Mouse (Mus musculus): ENCODE data around the gene Clybl.
A peak's percentile ranks its signal among the peaks of the same experiment; 100 is the strongest.

The Clybl gene

DNA sequence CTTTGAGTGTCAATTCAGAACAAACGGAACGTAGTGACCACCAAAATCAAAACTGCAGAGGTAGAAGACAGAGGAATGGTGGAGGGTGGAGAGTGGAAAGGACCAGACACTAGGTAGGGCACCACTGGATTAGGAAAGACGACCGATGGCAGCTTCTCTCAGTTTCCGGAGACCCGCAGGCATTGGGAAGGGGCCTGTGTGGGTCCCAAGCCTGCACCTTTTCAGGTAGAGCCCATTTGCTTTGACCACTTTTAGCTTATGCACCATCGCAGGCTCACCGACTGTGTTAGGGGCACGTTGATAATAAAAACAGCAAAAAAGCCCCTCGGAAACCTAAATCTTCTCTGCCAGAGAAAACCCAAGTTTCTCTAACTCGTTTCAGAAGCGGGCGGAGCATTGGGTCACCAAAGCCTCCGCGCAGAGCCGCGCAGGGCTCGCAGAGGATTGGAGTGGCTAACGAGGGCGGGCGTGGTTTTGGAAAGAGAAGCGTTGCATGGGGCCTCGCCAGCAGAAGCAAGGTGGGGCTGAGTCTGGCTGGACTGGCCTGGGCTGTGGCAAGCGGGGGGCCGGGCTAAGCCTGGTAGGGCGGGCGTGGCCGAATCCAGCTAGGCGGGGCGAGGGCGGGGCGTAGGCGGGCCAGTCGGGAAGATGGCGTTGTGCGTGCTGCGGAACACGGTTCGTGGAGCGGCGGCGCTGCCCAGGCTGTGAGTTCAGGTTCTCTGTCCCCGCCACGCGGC lies at the start of gene Clybl:
Clybl (plus strand) TSS at position 627 of the 737 bp plus-strand sequence.
- DNase-seq = peak; percentile 95

DNA sequence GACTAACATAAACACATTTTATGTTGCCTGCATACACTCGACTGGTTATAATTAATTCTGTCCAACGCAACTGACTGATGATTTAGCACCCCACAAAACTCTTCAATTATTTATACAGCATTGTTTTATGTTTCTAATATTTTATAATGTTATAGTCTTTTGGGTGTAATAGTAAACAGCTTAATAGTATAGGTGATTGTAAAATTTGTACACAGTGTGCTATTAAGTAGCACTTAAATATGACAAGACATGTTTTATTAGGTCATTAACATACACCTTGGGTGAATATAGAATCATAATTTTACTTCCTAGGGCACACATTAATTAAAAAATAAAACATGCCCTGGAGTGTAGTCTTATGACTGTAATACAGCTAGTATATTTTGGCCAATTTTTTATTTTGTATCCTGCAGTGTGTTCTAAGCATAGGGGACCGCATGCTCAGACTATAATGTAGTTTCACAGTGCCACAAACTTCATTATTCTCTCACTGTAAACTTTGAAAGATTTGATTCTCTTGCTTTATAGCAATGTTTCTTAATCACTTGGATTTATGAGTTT lies 45.1 kb upstream of the Clybl start:
- DNase-seq = no peak

DNA sequence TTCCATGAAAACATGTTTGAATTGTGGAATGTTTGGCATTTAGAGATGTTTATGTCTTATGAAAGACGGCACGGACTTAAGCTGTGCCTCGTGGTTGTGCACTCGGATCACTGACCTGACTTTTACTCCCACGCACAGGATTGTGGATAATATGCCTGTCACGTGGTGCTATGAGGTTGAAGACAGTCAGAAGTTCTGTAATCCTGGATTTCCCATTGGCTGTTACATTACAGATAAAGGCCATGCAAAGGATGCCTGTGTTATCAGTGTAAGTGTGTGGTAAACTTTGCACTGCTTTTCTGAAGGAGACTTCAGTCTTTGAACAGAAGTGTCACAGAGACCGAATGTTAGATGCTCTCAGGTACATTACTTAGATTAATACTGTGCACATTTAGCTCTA lies 44.3 kb upstream of the Clybl start:
- no peak for DNase-seq

DNA sequence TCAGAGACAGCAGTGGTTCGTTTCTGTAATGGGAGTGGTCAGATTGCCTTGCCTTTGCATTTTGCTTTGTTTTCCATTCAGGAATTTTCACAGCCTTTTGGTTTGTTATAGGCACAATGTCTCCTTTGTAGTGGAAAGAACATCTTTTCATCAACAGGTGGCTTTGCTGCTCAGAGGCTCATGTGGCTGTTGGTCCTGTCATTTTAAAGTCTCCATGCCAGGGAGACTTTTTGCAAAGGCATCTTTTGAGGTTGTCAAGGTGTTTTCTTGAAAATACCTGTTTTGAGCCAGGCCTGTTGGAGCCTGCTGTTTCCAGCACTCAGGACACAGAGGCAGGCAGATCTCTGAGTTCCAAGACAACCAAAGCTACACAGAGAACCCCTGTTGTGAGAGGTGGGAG lies 41.4 kb upstream of the Clybl start:
- DNase-seq = no peak

DNA sequence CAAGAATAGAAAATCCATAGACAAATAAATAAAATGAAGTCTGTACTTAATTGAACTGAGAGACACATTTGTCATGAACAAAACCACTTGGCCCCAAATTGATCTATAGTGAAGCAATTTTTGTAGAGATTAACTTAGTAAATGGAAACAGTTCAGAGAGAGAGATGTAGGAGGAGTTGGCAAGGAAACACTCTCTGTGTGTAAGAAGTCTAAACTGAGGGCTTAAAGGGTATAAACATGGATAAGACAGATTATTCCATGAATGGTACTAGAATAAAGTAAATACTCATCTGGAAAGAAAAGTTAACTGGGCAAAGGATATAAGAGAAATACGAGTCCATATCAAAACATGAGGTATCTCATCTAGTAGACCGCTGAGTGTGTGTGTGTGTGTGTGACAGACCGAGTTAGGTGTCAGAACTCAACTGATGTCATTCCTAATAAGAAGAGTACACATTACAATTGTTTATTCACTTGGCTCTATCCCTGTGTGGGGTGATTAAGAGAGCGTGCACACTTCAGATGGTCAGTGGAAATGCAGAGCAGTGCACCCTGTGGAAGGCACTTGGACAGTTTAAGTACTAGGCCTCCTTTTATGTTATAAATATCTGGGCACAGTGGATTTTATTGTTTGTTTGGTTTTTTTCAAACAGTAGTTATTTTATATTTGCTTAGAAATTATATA lies 37.8 kb upstream of the Clybl start:
- no peak for DNase-seq

DNA sequence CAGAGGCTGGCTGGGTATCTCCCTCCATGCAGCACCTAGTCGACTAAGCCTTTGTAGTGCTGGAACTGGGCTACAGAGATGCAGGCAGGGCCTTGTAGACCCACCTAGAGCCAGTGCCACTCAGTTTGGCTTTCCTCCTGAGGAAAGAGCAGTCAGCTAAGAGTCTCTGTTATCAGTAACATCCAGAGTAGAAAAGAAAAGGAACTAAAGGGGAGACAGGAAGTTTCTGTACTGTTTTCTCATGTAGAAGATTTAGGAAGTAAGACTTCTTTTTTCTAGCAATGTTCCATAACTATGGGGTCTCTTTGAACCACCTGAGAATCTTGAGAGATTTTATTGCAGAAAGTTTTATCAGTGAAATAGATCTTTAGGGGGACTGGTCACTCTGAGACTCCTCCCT lies 36.1 kb upstream of the Clybl start:
- no peak for DNase-seq

DNA sequence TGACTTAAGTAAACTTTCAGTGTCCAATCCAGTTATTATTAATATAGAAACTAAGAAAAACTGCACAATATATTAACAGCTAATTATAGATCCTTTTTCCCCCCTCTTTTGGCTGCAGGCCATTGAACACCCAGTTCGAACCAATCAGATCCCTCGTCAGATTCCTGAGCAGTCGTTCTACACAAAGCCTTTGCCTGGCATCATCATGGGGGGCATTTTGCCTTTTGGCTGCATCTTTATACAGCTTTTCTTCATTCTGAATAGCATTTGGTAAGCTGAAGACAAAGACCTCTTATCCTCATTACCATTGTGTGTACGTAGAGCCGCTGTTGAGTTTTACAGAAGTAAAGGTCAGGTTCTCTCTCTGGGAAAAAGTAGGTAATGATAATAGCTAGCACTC lies 30.9 kb upstream of the Clybl start:
- DNase-seq = no peak

DNA sequence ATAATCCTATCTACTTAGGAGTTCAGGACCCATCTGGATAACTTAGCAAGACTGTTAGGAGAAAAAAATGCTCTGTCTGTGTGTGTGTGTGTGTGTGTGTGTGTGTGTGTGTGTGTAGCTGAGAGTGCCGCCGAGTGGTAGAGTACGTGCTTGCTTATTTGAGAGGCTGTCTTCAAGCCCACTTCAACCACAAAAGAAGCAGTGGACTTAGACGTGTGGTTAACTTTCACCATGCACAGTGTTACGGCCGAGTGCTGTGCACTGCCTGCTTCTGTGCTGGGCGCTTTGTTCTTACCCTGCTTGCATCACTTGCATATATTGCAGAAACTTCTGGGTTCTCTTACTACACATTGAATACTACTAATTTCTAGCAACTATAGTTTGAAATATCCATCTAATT lies 23.8 kb upstream of the Clybl start:
- DNase-seq = no peak

DNA sequence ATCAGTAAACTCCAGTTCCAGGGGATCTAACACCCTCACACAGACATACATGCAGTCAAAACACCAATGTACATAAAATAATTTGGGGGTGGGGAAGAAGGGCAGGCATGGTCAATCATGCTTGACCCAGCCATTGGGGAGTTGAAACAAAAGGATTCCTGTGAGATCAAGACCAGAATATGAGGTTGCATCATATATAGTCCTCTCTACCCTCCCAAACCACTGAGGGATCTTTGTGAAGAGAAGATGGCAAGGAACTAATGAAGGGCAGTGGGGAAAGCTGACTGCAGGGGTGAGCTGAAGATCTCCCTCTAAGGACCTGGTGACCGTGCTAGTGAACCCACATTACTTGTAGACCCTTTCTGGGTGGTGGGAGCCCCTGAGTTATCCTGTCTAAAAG lies 20.6 kb upstream of the Clybl start:
- no peak for DNase-seq

DNA sequence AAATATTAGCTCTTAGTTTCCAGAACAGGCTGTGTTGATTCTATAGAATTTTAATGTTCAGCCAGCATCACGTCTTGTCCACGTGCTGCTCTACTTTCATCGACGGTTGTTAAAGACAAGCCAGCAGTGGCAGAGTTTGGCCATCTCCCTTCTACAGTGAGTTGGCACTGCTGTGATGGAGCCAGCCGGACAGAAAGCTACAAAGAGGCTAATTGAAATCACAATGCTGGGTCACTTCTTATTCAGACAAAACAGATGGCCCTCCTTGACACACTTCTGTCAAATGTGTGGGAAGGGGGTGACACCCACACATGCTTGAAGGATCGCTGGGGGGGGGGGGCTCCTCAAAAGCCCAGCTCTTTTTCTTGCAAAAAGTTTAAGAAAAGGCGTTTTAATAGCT lies 12.6 kb upstream of the Clybl start:
- DNase-seq = no peak

DNA sequence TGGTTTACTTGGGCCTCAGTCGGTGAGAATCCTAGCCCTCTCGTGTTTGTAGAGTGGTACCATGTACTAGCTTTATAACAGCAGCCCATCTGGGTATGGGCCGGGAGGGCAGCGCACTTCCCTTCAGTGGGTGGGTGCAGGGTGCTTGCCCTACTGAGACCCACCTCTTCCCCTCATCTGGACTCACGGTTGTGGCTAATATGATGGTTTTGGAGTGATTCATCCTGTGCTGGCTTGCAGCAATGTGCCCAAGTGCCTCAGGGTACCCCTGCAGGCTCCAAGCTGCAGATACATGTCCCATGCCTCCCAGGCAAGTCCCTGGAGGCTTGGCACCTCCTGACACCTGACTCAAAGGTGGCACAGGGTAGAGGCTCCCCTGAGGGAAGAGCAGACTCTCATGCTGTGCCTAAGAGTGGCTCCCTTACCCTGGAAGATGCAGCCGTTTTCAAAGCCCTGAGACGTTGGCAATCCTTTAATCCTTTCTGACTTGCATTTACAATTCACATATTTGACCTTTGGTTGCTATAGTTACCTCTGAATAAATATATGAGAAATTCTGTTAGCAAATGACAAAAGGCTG lies 11.2 kb upstream of the Clybl start:
- DNase-seq = no peak

DNA sequence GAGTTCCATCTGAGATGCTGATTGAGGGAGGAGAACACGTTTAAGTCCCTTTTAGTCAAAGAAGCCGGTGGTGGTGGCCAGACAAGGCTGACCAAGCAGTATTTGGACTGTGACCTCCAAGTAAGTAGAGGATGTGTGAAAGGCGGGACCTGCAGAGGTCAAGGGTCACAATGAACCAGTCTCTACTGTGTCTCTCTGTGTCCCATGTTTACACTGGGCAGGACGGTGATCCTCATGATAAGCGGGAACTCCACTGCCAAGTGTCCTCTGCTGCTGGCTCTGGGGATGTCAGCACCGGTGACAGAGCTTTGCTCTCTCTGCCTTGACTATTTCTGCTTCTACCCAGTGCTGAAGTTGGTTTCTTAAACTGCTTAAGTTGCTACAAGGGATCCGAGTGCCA lies 10.5 kb upstream of the Clybl start:
- no peak for DNase-seq

DNA sequence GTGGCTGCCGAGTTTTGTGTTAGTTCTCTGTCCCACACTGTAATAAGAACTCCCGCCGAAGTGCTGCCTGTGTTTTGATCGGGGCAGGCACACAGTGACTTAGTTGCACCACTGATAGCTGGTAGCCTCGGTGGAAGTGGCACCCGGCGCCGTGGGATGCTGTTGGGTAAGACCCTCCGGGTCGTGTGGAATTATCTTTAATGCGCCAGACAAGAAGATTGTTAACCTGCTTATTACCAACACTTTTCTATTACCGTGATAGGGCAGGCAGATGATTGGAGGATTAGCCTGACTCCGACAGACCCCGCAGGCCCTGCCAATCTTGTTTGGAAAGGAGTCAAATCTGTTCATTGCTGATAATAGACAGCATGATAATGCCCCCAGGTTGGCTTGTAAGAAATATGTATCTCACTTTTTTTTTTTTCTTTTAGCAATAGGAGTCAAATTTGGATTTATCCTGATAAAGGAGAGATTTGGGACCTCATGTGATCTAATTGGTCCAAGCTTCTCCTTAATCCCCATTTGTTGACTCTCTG lies 5.2 kb upstream of the Clybl start:
- no peak for DNase-seq

DNA sequence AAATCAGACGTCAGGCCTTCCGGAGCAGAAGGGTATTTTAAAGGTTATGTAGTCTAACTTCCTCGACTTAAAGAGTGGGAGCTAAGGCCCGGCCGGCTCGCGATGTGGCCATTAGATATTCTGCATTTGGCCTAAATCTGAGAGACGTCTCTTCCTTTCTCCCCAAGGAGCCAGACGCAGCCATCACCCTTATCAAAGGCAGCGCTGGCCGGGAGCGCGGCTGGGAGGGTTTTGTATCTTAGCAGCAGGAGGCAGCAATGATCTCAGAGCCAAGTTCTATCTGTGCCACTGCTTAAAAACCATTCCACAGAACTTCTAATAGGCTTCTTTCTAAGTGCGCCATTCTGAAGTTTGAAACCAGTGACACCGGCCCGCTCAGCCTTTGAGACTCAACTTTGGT lies 2.2 kb upstream of the Clybl start:
- DNase-seq = no peak

DNA sequence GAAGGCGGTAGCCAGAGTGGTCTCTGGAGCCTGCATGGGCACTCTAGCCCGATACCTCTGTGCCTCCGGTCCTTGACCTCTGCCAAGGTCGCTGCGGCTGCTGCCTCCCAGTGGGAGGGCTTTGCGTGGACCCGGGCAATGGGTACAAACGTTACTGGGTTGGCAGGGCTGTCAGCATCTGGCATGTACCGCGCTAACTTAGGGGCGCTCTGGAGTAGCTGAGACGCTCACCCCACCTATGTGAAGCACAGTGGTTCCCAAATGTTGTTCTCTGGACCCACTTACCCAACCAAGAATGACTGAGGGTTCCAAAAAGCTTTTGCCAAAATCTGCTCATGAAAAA lies 282 bp downstream of the Clybl start:
- no peak for DNase-seq

DNA sequence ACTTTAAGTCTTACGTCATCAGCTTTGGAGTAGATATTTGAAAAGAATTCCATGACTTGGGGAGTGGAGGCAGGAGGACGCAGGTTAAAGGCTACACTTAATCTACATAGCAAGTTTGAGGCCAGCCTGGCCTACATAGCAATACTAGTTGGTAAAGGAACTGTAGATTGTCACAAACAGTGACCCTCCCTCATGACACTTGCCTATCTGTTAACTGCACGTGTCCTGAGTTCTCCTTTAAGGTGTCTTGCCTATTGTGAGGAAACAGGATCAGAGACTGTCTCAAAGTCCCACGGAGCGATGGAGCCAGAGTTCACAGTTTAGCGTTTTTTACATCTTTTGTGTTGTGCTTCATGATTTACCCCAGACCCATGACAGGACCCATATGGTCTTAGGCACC lies 716 bp downstream of the Clybl start:
- no peak for DNase-seq

DNA sequence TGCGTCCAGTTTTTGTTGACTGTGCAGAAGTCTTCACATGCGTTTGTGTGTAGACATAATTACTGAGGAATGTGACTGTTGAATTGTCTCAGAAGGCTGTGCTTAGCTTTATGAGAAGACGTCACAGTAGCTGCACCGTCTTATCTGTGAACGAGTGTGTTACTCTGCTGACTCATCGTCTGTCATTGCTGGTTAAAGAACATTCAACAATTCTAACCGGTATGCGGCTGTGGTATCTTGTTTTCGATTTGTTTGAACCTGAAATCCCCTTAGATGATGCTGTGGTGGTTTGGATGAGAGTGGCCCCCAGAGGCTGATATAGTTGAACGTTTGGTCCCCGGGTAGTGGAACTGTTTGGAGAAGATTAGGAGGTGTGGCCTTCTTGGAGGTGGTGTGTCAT lies 2.5 kb downstream of the Clybl start:
- no peak for DNase-seq

DNA sequence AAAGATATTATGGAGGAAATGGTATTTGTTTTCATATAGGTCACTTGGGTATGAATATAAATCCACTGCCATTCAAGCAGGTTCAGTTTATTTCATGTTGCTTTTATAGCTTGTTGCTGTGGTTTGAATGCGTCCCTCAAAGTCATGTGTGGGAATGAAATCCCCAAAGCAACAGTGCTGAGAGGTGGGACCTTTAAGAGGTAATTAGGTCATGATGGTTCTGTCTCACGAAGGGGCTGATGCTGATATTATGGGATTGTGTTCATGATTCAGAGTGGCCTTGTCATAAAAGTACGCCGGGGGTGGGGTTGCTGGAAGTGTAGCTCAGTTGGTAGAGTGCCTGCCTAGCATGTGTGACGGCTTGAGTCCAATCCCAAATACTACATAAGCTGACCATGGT lies 6.7 kb downstream of the Clybl start:
- no peak for DNase-seq

DNA sequence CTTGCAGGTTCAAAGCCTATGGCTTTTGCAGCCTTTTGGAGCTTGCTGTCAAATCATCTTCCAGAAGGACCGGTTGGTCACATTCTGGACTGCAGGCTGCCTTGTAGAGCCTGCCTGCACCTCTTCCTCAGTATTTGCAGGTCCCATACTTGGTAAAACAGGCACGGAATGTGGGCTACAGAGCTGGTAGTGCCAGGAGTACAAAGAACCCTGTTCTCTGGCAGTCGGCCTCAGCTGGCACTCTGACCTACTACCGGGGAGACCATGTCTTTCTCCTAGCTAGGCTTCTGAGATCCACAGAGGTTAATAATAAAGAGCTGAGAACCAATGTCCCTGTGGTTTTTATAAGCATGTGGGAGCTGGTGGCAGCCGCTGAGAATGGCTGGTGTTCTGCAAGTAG lies 8.4 kb downstream of the Clybl start:
- no peak for DNase-seq

DNA sequence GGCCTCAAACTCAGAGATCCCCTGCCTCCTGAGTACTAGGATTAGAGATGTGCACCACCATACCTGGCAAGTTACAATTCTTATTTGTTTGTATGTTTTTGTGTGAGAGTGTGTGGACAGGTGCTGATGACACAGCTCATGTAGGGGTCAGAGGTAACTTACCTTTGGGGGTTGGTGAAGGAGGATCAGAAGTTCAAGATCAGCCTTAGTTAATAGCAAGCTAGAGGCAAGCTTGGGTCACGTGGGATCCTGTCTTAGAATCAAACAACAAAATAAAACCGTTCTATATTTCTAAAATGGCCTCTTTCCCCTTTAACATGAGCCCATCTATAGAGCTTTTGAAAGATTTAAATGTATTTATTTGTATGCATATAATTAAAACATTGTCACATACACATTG lies 9.0 kb downstream of the Clybl start:
- DNase-seq = no peak

DNA sequence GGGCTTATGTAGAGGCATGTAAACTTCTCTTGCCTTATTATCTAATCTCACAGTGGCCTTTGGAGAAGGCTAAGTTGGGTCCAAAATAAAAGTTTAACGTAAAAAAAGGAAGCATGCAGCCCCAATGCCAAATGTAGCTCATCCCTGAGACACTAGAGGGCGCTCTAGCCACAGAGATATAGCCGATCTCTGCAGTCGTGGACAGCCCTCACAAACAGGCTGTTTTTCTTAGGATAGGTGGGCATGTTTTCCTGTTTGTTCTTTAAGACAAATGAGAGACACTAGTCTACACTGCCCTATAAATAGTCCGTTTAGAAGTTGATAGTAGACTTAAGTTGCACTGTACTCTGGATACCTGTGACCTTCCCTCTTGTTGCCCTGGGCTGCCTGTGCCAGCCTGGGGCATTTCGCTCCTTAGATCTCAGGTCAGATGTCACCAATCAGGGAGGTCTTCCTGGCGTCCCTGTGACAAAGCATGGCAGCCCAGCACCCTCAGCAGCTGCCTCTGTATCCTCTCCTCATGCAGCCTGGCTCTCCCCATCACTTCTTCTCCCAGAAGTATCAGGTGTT lies 9.5 kb downstream of the Clybl start:
- peak; percentile 59 for DNase-seq

DNA sequence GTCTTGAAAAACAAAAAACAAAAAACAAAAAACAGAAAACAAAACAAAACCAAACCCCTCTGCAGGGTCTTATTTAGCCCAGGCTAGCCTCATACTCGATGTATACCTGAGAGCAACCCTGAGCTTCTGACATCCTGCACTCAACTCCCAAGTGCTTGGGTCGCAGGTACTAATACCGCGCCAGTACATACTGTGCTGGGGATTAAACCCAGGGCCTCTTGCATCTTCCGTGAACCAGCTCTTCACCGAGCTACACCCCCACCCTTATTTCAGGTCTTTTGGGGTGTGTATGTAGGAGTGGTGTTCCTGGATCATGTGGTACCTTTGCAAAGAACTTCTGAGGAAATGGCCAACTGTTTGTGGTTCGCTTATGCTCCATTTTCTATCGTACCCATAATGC lies 13.1 kb downstream of the Clybl start:
- no peak for DNase-seq

DNA sequence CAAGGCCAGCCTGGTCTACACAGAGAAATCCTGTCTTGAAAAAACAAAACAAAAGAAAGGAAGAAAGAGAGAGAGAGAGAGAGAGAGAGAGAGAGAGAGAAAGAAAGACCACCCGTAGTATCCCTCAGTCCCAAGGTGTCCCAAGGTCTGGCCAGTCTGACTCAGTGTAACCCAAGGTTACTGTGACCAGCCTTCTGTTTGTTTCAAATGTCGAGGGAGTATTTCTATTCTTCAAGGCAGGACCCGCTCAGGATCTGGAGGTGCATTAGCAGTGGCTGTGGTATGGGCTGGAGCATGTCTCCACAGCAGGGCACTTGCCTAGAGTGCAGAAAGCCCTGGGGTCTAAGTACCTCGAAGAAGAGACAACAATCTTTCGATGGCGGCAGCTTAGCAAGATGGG lies 15.3 kb downstream of the Clybl start:
- DNase-seq = no peak

Data from cerebellum, adult 11-12 months (tissue).